ENCODE assay signal across 9 mouse cellular contexts in the genomic region with DNA sequence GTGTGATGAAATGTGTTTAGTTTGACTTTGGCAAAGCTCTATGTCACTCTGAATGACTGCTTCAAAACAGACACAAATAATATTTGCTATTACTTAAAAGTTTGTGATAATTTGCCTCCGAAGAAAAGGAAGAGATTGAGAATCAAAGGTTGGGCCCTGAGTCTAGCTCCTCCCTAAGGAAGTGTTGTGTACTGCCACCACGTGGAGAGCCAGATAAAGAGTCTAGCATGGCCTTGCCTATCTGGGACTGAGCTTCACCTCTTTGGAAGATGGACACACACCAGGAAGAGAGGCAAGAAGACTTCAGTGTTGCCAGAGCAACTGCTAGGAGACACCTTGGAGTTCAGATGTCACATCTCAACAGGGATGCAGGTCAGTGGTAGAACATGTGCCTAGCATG.
DNase-seq lines count a peak whose midpoint lies in the region; ATAC-seq and TF ChIP-seq lines count a peak whose summit lies in the region.
"Had no signal": no experiment of that assay in that cellular context is flagged by ENCODE, and none has a peak within 500 bp of the region (broad histone marks: within the 10 kb centered on the region; RNA-seq: fewer than 3 reads in every experiment).

No protein-coding gene starts in this region.

- no peaks in the 10 kb centered on the region for H3K27me3 ChIP-seq in liver, adult 2 months (ENCODE audit: control insufficient read depth, insufficient read depth, low read length)
- H3K27me3 ChIP-seq in liver, embryonic 12.5 days (replicated peaks), result no peaks in the 10 kb centered on the region
- H3K27me3 ChIP-seq in liver, embryonic 14.5 days (ENCODE audit: control insufficient read depth, insufficient read depth, low read length), result no peaks in the 10 kb centered on the region
- H3K27me3 ChIP-seq: liver, embryonic 13.5 days had no signal

- no peak overlapping the region for H3K27ac ChIP-seq in liver, adult 2 months (replicated peaks; ENCODE audit: insufficient read depth, low read depth, low read length)
- H3K27ac ChIP-seq in liver, embryonic 12.5 days, result no peak overlapping the region
- no peak overlapping the region for H3K27ac ChIP-seq in liver, embryonic 14.5 days
- H3K27ac ChIP-seq: liver, embryonic 13.5 days had no signal

- no peak for TF ChIP-seq POLR2A in liver, adult 2 months (IDR thresholded peaks at IDR 0.05; ENCODE audit: extremely low read depth, insufficient read depth, low read length)

- peak; percentile 55 for DNase-seq in liver, adult 2 months (ENCODE audit: extremely low read depth, low read depth, low spot score)
- DNase-seq in ES-CJ7 (ENCODE audit: low read depth, low spot score), result peak; percentile 48
- peak; percentile 10 for DNase-seq in c-Kit-positive CD71-negative TER-119-negative erythroid progenitor cells, embryonic 14.5 days (ENCODE audit: low read depth)
- DNase-seq in gastrocnemius, postnatal 25 days, result peak; percentile 26
- no peak for DNase-seq in liver, embryonic 14.5 days (ENCODE audit: low read depth in 3 of 3, low spot score in 3 of 3)
- DNase-seq in thymus, postnatal 0 days (ENCODE audit: low spot score), result peak; percentile 77
- DNase-seq: liver, embryonic 13.5 days had no signal

- no peak for TF ChIP-seq EP300 in liver, embryonic 14.5 days (IDR thresholded peaks at IDR 0.05; ENCODE audit: low read depth)

- peak; percentile 66 for TF ChIP-seq CTCF in liver, adult 2 months (IDR thresholded peaks at IDR 0.05; ENCODE audit: low read depth, low read length)
- TF ChIP-seq CTCF in liver, embryonic 14.5 days (IDR thresholded peaks at IDR 0.05; ENCODE audit: low read depth), result peak; percentile 48

- no peaks in the 10 kb centered on the region for H3K36me3 ChIP-seq in liver, adult 2 months (ENCODE audit: control insufficient read depth, insufficient read depth, low read length)
- H3K36me3 ChIP-seq in liver, embryonic 12.5 days, result no peaks in the 10 kb centered on the region
- H3K36me3 ChIP-seq in liver, embryonic 14.5 days (replicated peaks; ENCODE audit: control insufficient read depth, insufficient read depth, low read depth), result no peaks in the 10 kb centered on the region
- H3K36me3 ChIP-seq: liver, embryonic 13.5 days had no signal

- H3K79me2 ChIP-seq in liver, adult 2 months (ENCODE audit: control insufficient read depth, insufficient read depth, low read length), result no peaks in the 10 kb centered on the region

- ATAC-seq in liver, embryonic 12.5 days, result no peak
- ATAC-seq in liver, embryonic 14.5 days (ENCODE audit: insufficient read depth), result no peak

- H3K9ac ChIP-seq in liver, adult 2 months (ENCODE audit: low read depth, low read length), result no peak overlapping the region
- H3K9ac ChIP-seq in liver, embryonic 12.5 days, result no peak overlapping the region
- H3K9ac ChIP-seq in liver, embryonic 14.5 days (replicated peaks), result no peak overlapping the region
- H3K9ac ChIP-seq: liver, embryonic 13.5 days had no signal

- no peak overlapping the region for H3K4me2 ChIP-seq in liver, embryonic 12.5 days
- no peak overlapping the region for H3K4me2 ChIP-seq in liver, embryonic 14.5 days (ENCODE audit: low read depth)
- H3K4me2 ChIP-seq: liver, embryonic 13.5 days had no signal

- no peaks in the 10 kb centered on the region for H3K9me3 ChIP-seq in liver, embryonic 12.5 days (replicated peaks)
- H3K9me3 ChIP-seq in liver, embryonic 14.5 days (ENCODE audit: control insufficient read depth, low read length), result no peaks in the 10 kb centered on the region
- H3K9me3 ChIP-seq: liver, embryonic 13.5 days had no signal

- H3K4me1 ChIP-seq in liver, adult 2 months (ENCODE audit: control insufficient read depth, insufficient read depth, low read length), result peaks cover 12% of the 10 kb centered on the region
- H3K4me1 ChIP-seq in liver, embryonic 12.5 days, result no peaks in the 10 kb centered on the region
- 0 out of 4 replicates have a peak, but pooled peaks cover 0 to 2% of the 10 kb centered on the region in 2 experiments for H3K4me1 ChIP-seq in liver, embryonic 14.5 days (replicated peaks; ENCODE audit: control insufficient read depth in 2 of 2, insufficient read depth in 2 of 2, low read length in 1 of 2)

- H3K4me3 ChIP-seq in liver, adult 2 months (ENCODE audit: insufficient read depth, low read depth, low read length), result no peak overlapping the region
- no peak overlapping the region for H3K4me3 ChIP-seq in liver, embryonic 12.5 days
- no peak overlapping the region for H3K4me3 ChIP-seq in liver, embryonic 14.5 days (ENCODE audit: insufficient read depth in 1 of 2, low read depth in 2 of 2, low read length in 2 of 2)
- H3K4me3 ChIP-seq: erythroblast, embryonic 14.5 days; liver, embryonic 13.5 days had no signal

- WGBS in liver, adult 2 months, result 1% methylated on average over 2 of the region's 2 CpGs
- WGBS in liver, embryonic 12.5 days (ENCODE audit: insufficient replicate concordance), result 19% methylated on average over 2 of the region's 2 CpGs
- 13% methylated on average over 2 of the region's 2 CpGs for WGBS in liver, embryonic 14.5 days (ENCODE audit: insufficient replicate concordance)

Comparison
In these comparisons a context has a peak if more than half of its experiments do, and no peak if none do; other contexts are left out.
1. DNase-seq: peak in liver, adult 2 months (single experiment), ES-CJ7 (single experiment), c-Kit-positive CD71-negative TER-119-negative erythroid progenitor cells, embryonic 14.5 days (single experiment), gastrocnemius, postnatal 25 days (single experiment) and thymus, postnatal 0 days (single experiment); none in liver, embryonic 14.5 days (0 of 3).